12 mouse cellular contexts compared by ENCODE assay signal in genomic region chr6:122795254-122795935, GRCm38 (mm10). TPM values are rescaled to one million over a fixed set of nuclear protein-coding genes. Genes with fewer than 3 reads are reported as not detected.
DNase-seq lines count a peak whose midpoint lies in the region; ATAC-seq and TF ChIP-seq lines count a peak whose summit lies in the region.
"Had no signal": no experiment of that assay in that cellular context is flagged by ENCODE, and none has a peak within 500 bp of the region (broad histone marks: within the 10 kb centered on the region; RNA-seq: fewer than 3 reads in every experiment).

No protein-coding gene starts in this region.

- H3K36me3 ChIP-seq in hindbrain, postnatal 0 days (ENCODE audit: insufficient read depth, low read length): no peaks in the 10 kb centered on the region
- no peaks in the 10 kb centered on the region for H3K36me3 ChIP-seq in hindbrain, embryonic 10.5 days
- H3K36me3 ChIP-seq: G1E; limb, embryonic 12.5 days; neural tube, embryonic 12.5 days had no signal

- ATAC-seq in hindbrain, postnatal 0 days: peak; percentile 71; the same call in 1 of the 2 replicates
- no peak for ATAC-seq in megakaryocyte, adult 5-6 weeks (ENCODE audit: poor library complexity, severe bottlenecking)

- no peak overlapping the region for H3K27ac ChIP-seq in hindbrain, postnatal 0 days
- no peak overlapping the region for H3K27ac ChIP-seq in hindbrain, embryonic 10.5 days
- H3K27ac ChIP-seq in cortical plate, adult 2 months (ENCODE audit: insufficient read depth, low read length): peak overlapping the region; percentile 53; the same call in 1 of the 2 replicates
- H3K27ac ChIP-seq in olfactory bulb, adult 2 months (ENCODE audit: insufficient read depth, low read depth, low read length): peak overlapping the region; percentile 58
- H3K27ac ChIP-seq: limb, embryonic 12.5 days; neural tube, embryonic 12.5 days had no signal

- no peaks in the 10 kb centered on the region for H3K4me1 ChIP-seq in hindbrain, postnatal 0 days (ENCODE audit: insufficient read depth, low read length)
- no peaks in the 10 kb centered on the region for H3K4me1 ChIP-seq in hindbrain, embryonic 10.5 days (replicated peaks)
- peaks cover 4% of the 10 kb centered on the region; the same call in 1 of the 2 replicates for H3K4me1 ChIP-seq in cortical plate, adult 2 months (ENCODE audit: control insufficient read depth, insufficient read depth, low read length)
- H3K4me1 ChIP-seq in olfactory bulb, adult 2 months (ENCODE audit: control insufficient read depth, insufficient read depth, low read length): peaks cover 6% of the 10 kb centered on the region
- H3K4me1 ChIP-seq: limb, embryonic 12.5 days; neural tube, embryonic 12.5 days had no signal

- no peak overlapping the region for H3K4me2 ChIP-seq in hindbrain, postnatal 0 days (ENCODE audit: low read depth, low read length)
- H3K4me2 ChIP-seq: limb, embryonic 12.5 days; neural tube, embryonic 12.5 days had no signal

- no peak for TF ChIP-seq POLR2A in cortical plate, adult 2 months (IDR thresholded peaks at IDR 0.05; ENCODE audit: extremely low read depth, insufficient read depth, low read length)
- TF ChIP-seq POLR2A in olfactory bulb, adult 2 months (IDR thresholded peaks at IDR 0.05; ENCODE audit: insufficient read depth, low read depth, low read length): no peak

- DNase-seq in hindbrain, postnatal 0 days (ENCODE audit: low spot score): peak; percentile 41
- DNase-seq in hindbrain, embryonic 10.5 days (ENCODE audit: low spot score): no peak
- DNase-seq in right cerebral cortex, adult 18-20 months: peak; percentile 32
- no peak for DNase-seq in right cerebral cortex, postnatal 4 days
- DNase-seq: lung, postnatal 4 days; spleen, adult 18-20 months had no signal

- no peak overlapping the region for H3K4me3 ChIP-seq in hindbrain, postnatal 0 days (ENCODE audit: low read length)
- H3K4me3 ChIP-seq in hindbrain, embryonic 10.5 days: no peak overlapping the region
- H3K4me3 ChIP-seq in cortical plate, adult 2 months (ENCODE audit: insufficient read depth, low read length): no peak overlapping the region
- no peak overlapping the region for H3K4me3 ChIP-seq in olfactory bulb, adult 2 months (ENCODE audit: insufficient read depth, low read depth, low read length)
- H3K4me3 ChIP-seq: limb, embryonic 12.5 days; neural tube, embryonic 12.5 days had no signal

- H3K9me3 ChIP-seq in hindbrain, postnatal 0 days (ENCODE audit: low read length): no peaks in the 10 kb centered on the region
- no peaks in the 10 kb centered on the region for H3K9me3 ChIP-seq in hindbrain, embryonic 10.5 days
- H3K9me3 ChIP-seq: G1E; limb, embryonic 12.5 days; neural tube, embryonic 12.5 days had no signal

- no peak for TF ChIP-seq CTCF in hindbrain, postnatal 0 days (IDR thresholded peaks at IDR 0.05; ENCODE audit: low read depth)
- TF ChIP-seq CTCF in cortical plate, adult 2 months (IDR thresholded peaks at IDR 0.05; ENCODE audit: extremely low read depth, insufficient read depth, low read length): no peak
- no peak for TF ChIP-seq CTCF in olfactory bulb, adult 2 months (IDR thresholded peaks at IDR 0.05; ENCODE audit: insufficient read depth, low read depth, low read length)

- H3K27me3 ChIP-seq in hindbrain, postnatal 0 days (ENCODE audit: insufficient read depth, low read length): no peaks in the 10 kb centered on the region
- peaks cover 4% of the 10 kb centered on the region for H3K27me3 ChIP-seq in hindbrain, embryonic 10.5 days (ENCODE audit: insufficient read depth, poor library complexity, severe bottlenecking)
- H3K27me3 ChIP-seq: limb, embryonic 12.5 days; neural tube, embryonic 12.5 days had no signal

- no peak overlapping the region for H3K9ac ChIP-seq in hindbrain, postnatal 0 days (replicated peaks; ENCODE audit: low read length)
- H3K9ac ChIP-seq: limb, embryonic 12.5 days; neural tube, embryonic 12.5 days had no signal

- 59% methylated on average over 8 of the region's 8 CpGs for WGBS in hindbrain, postnatal 0 days
- 78% methylated on average over 8 of the region's 8 CpGs for WGBS in hindbrain, embryonic 10.5 days
- WGBS in olfactory bulb, adult 2 months: 25% methylated on average over 8 of the region's 8 CpGs

RNA-seq across cellular contexts. Expression of gene Slc2a3, which starts 6.0 kb away (rescaled TPM):
- total RNA-seq in hindbrain, postnatal 0 days (2014; rRNA removed): 108 and 129 TPM in 2 replicates
- 48.9 and 49.7 TPM in 2 replicates for polyA plus RNA-seq in hindbrain, postnatal 0 days (2015; fragmentation: Nextera tagmentation; extraction: Ambion mirVana)
- polyA plus RNA-seq in hindbrain, embryonic 10.5 days (2016; fragmentation: Nextera tagmentation; extraction: Ambion mirVana): 38.5 and 57.1 TPM in 2 replicates
- 100 and 101 TPM in 2 replicates for polyA plus RNA-seq in cortical plate, adult 2 months (2012; rRNA removed)
- not detected in 2 replicates for polyA plus RNA-seq in olfactory bulb, adult 2 months (2012; ENCODE audit: insufficient read depth, insufficient read length, low replicate concordance, missing spikeins)
- total RNA-seq in megakaryocyte, adult 5-6 weeks (2015): 44.5 and 48.4 TPM in 2 replicates
- 51.4 and 63.5 TPM in 2 replicates for total RNA-seq in megakaryocyte, adult 5-6 weeks (2017)

RNA-seq across cellular contexts. Expression of gene Foxj2, which starts 24.3 kb away (rescaled TPM):
- 20.1 and 32.5 TPM in 2 replicates for total RNA-seq in hindbrain, postnatal 0 days (2014; rRNA removed)
- 5.9 and 6.9 TPM in 2 replicates for polyA plus RNA-seq in hindbrain, postnatal 0 days (2015; fragmentation: Nextera tagmentation; extraction: Ambion mirVana)
- polyA plus RNA-seq in hindbrain, embryonic 10.5 days (2016; fragmentation: Nextera tagmentation; extraction: Ambion mirVana): 2.5 and 3.6 TPM in 2 replicates
- 12.7 and 13.1 TPM in 2 replicates for polyA plus RNA-seq in cortical plate, adult 2 months (2012; rRNA removed)
- polyA plus RNA-seq in olfactory bulb, adult 2 months (2012; ENCODE audit: insufficient read depth, insufficient read length, low replicate concordance, missing spikeins): not detected in 2 replicates
- 35.6 and 43.1 TPM in 2 replicates for total RNA-seq in megakaryocyte, adult 5-6 weeks (2015)
- total RNA-seq in megakaryocyte, adult 5-6 weeks (2017): 10.2 and 16.1 TPM in 2 replicates

Comparison
In these comparisons a context has a peak if more than half of its experiments do, and no peak if none do; other contexts are left out.
1. DNase-seq: peak in hindbrain, postnatal 0 days (single experiment) and right cerebral cortex, adult 18-20 months (single experiment); none in hindbrain, embryonic 10.5 days (single experiment) and right cerebral cortex, postnatal 4 days (single experiment).
2. H3K27ac ChIP-seq: peak in cortical plate, adult 2 months (single experiment) and olfactory bulb, adult 2 months (single experiment); none in hindbrain, postnatal 0 days (single experiment) and hindbrain, embryonic 10.5 days (single experiment).